Mouse (Mus musculus) layer of hippocampus, postnatal 14 days (tissue): ENCODE measurements around the gene Fen1. TPM values are rescaled to one million over a fixed set of nuclear protein-coding genes. Genes with fewer than 3 reads are reported as not detected.

ENCODE experiments used
- microRNA-seq, 2 experiments: library from miRNA; unstranded; fragments of <30 nt; microRNA quantifications; one replicate each; pipeline ENCODE4 v1.2.0; 2021
- total RNA-seq, 2 experiments: library from RNA; stranded (reverse); gene quantifications; 2 replicates each; pipeline ENCODE4 v1.2.3; 2021

Fen1 gene
- total RNA-seq, 2 experiments from 2014 or later, result 8.8 to 10.1 TPM

Small RNAs within 50 kb of the gene (microRNA-seq; reads per million reads assigned to microRNA genes)
- 0.28 to 1.6 reads per million in 2 experiments for gene Mir6993

Other genes with a start within 250 kb of the Fen1 start
- gene Fth1, start 223.6 kb downstream of the Fen1 start, total RNA-seq, result 1,000 to 10,000 TPM; 2,325 to 2,371 TPM
- gene Best1, start 202.5 kb downstream of the Fen1 start, total RNA-seq, result 1 to 10 TPM in 1 of 2 experiments, under 1 TPM in 1; 0.97 to 1.1 TPM
- 10 to 100 TPM in 1 of 2 experiments, 1 to 10 TPM in 1; 8.9 to 12.8 TPM for gene Rab3il1, start 202.5 kb downstream of the Fen1 start, total RNA-seq
- 10 to 100 TPM; 34.3 to 36.8 TPM for gene Fads3, start 162.6 kb downstream of the Fen1 start, total RNA-seq
- gene Fads2, start 102.4 kb downstream of the Fen1 start, total RNA-seq, result 100 to 1,000 TPM; 230 to 239 TPM
- 100 to 1,000 TPM; 193 to 203 TPM for gene Fads1, start 21.3 kb downstream of the Fen1 start, total RNA-seq
- gene Tmem258, start 155 bp downstream of the Fen1 start, total RNA-seq, result 10 to 100 TPM; 90.6 to 91.7 TPM
- 10 to 100 TPM; 29.6 to 31.2 TPM for gene Myrf, start 36.6 kb upstream of the Fen1 start, total RNA-seq
- gene Dagla, start 100.7 kb upstream of the Fen1 start, total RNA-seq, result 100 to 1,000 TPM; 131 to 134 TPM
- gene Syt7, start 184.9 kb upstream of the Fen1 start, total RNA-seq, result 100 to 1,000 TPM; 277 to 282 TPM